Mouse (Mus musculus): Measurements from ENCODE around the gene 1700029I15Rik.

DNA sequence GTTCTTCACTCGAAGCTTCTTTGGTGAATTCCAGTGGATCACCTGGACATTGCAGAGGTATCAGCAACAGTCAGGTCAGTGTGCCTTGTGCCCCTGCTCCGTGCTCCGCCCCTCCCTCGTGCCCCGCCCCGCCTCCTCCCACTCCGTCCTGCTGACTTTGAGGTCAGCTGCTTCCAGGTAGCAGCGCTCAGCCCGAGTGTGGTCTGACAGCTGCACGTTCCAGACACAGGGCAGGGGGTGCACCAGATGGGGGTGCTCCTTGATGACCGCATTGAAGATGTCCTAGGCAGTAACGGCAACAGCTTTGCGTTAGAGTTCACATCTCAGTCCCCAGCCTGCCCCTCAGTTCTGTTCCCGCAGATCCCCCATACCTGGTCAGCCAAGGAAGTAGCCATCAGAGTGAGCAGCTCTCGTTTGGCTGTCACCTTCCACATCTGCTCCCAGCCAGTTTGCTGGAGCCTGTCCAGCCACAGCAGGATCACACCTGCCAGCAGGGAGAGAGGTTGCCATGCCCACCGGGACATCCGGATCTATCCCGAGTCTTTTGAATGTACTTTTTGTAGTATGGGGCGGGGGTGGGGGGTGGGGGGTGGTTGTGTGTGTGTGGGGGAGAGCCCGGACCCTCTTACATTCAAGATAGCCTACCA is 14.8 kb upstream of the 1700029I15Rik start:
- TF ChIP-seq CTCF (IDR thresholded peaks at IDR 0.05; ENCODE audit: extremely low read depth, insufficient read depth, insufficient read length, insufficient replicate concordance), result no peak
- no peak for TF ChIP-seq POLR2A (IDR thresholded peaks at IDR 0.05; ENCODE audit: low read depth, low read length)
